Mouse (Mus musculus): ENCODE data around the gene Gm49333. TPM values are rescaled to one million over a fixed set of nuclear protein-coding genes. Genes with fewer than 3 reads are reported as not detected.

Gene Gm49333
- polyA plus RNA-seq, 1 experiment: not detected

DNA sequence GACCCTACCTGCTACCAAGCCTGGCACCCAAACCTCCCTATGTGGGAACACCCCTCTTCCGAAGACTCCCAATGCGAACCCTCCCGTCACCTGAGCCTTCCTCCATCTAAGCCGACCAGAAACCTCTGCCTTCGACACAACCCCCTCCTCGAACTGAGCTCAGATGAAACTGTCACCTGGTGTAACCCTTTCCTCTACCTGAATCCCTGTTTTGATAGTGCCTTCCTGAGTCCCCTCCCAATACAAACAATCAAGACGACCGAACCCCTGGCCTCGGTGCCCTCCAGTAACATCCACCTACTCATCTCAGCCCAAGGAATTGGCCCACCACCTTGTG is 9.0 kb downstream of the Gm49333 start:
- under 1% methylated on average over 9 of the region's 9 CpGs for WGBS
- DNase-seq: peak in 1 of 2 experiments; percentile 40
- H3K27ac ChIP-seq (ENCODE audit: insufficient read depth, low read length): peak overlapping the region; percentile 87; the same call in 1 of the 2 replicates
- H3K4me3 ChIP-seq (replicated peaks; ENCODE audit: insufficient read depth, low read depth, low read length): peak overlapping the region; percentile 91
- peaks cover 4% of the 10 kb centered on the region; the same call in 1 of the 2 replicates for H3K4me1 ChIP-seq (ENCODE audit: control insufficient read depth, insufficient read depth, low read length)
- TF ChIP-seq CTCF (IDR thresholded peaks at IDR 0.05; ENCODE audit: borderline replicate concordance, insufficient read depth, low read depth, low read length) (no peak), POLR2A (IDR thresholded peaks at IDR 0.05; ENCODE audit: borderline replicate concordance, insufficient read depth, low read length) (no peak)
- H3K27me3 ChIP-seq (ENCODE audit: control insufficient read depth, insufficient read depth, low read length): no peaks in the 10 kb centered on the region

DNA sequence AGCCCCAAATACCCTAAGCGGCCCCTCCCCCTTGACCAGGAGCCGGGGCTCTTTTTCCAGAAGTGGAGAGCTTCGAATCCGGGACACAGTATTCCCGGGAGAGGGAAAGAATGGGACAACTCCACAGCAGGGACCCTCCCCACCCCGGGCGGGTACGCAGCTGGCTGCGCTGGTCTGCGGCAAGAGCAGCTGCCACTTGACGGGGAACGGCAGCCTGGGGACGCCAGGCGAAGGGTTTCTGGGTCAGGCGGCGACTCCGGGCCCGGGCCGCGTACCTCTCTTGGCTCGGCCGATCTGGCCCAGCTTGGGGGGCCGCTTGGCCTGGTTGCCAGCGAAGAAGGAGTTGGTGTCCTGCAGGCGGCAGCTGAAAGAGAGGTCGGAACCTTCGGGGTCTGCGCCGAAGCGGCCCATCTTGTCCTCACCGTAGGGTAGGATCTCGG is 9.4 kb downstream of the Gm49333 start:
- WGBS: under 1% methylated on average over 32 of the region's 32 CpGs

GRCm38 (mm10) chr16:20621191-20621990 is 10.0 kb downstream of the Gm49333 start, which contains the start of gene Camk2n2:
Gene Camk2n2, minus strand, starts transcription at chr16:20621287.
- no peaks in the 10 kb centered on the region for H3K27me3 ChIP-seq (ENCODE audit: control insufficient read depth, insufficient read depth, low read length)
- DNase-seq: peak; percentile 87 to 88
- H3K4me1 ChIP-seq (ENCODE audit: control insufficient read depth, insufficient read depth, low read length): peaks cover 4% of the 10 kb centered on the region; the same call in 1 of the 2 replicates
- TF ChIP-seq POLR2A (IDR thresholded peaks at IDR 0.05; ENCODE audit: borderline replicate concordance, insufficient read depth, low read length): peak; percentile 32; the same call in 1 of the 2 replicates
- TF ChIP-seq CTCF (IDR thresholded peaks at IDR 0.05; ENCODE audit: borderline replicate concordance, insufficient read depth, low read depth, low read length): no peak
- WGBS: 1% methylated on average over 74 of the region's 92 CpGs
- peak within 1 kb of the TSS; percentile 91 for H3K4me3 ChIP-seq (replicated peaks; ENCODE audit: insufficient read depth, low read depth, low read length)
- H3K27ac ChIP-seq (ENCODE audit: insufficient read depth, low read length): peak within 1 kb of the TSS; percentile 87

More for the DNA sequence above, 9.4 kb downstream of the Gm49333 start:
- Histone ChIP-seq H3K4me1 (ENCODE audit: control insufficient read depth, insufficient read depth, low read length) (peaks cover 4% of the 10 kb centered on the region; the same call in 1 of the 2 replicates), H3K4me3 (replicated peaks; ENCODE audit: insufficient read depth, low read depth, low read length) (peak overlapping the region; percentile 91), H3K27me3 (ENCODE audit: control insufficient read depth, insufficient read depth, low read length) (no peaks in the 10 kb centered on the region), H3K27ac (ENCODE audit: insufficient read depth, low read length) (peak overlapping the region; percentile 87)
- TF ChIP-seq CTCF (IDR thresholded peaks at IDR 0.05; ENCODE audit: borderline replicate concordance, insufficient read depth, low read depth, low read length): no peak
- TF ChIP-seq POLR2A (IDR thresholded peaks at IDR 0.05; ENCODE audit: borderline replicate concordance, insufficient read depth, low read length): no peak
- no peak for DNase-seq

GRCm38 (mm10) chr16:20621991-20622685 is 10.7 kb downstream of the Gm49333 start:
- no peaks in the 10 kb centered on the region for H3K27me3 ChIP-seq (ENCODE audit: control insufficient read depth, insufficient read depth, low read length)
- H3K27ac ChIP-seq (ENCODE audit: insufficient read depth, low read length): peak overlapping the region; percentile 74
- H3K4me1 ChIP-seq (ENCODE audit: control insufficient read depth, insufficient read depth, low read length): peaks cover 4% of the 10 kb centered on the region; the same call in 1 of the 2 replicates
- under 1% methylated on average over 37 of the region's 37 CpGs for WGBS
- TF ChIP-seq CTCF (IDR thresholded peaks at IDR 0.05; ENCODE audit: borderline replicate concordance, insufficient read depth, low read depth, low read length) (no peak), POLR2A (IDR thresholded peaks at IDR 0.05; ENCODE audit: borderline replicate concordance, insufficient read depth, low read length) (no peak)
- peak; percentile 84 to 87 for DNase-seq
- H3K4me3 ChIP-seq (replicated peaks; ENCODE audit: insufficient read depth, low read depth, low read length): peak overlapping the region; percentile 79

DNA sequence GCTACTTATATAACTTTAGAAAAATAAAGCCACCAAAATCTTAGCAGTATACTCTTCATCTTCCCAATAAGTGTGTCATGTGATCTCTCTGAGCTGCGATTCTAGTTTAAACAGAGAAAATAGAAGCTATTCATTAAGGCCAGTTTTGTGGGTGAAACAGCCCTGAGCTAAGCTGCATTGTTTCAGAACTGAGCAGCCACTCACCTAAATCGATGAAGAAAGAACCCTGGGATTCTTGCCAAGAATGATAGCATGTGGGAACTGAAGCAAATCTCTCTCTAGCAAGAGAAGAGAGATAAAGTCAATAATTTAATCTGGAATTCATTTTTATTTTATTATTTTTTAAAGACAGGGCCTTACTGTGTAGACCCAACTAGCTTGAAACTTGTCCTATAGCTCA is 11.8 kb downstream of the Gm49333 start:
- DNase-seq: no peak
- TF ChIP-seq POLR2A (IDR thresholded peaks at IDR 0.05; ENCODE audit: borderline replicate concordance, insufficient read depth, low read length) (no peak), CTCF (IDR thresholded peaks at IDR 0.05; ENCODE audit: borderline replicate concordance, insufficient read depth, low read depth, low read length) (no peak)
- no peak overlapping the region for H3K27ac ChIP-seq (ENCODE audit: insufficient read depth, low read length)

DNA sequence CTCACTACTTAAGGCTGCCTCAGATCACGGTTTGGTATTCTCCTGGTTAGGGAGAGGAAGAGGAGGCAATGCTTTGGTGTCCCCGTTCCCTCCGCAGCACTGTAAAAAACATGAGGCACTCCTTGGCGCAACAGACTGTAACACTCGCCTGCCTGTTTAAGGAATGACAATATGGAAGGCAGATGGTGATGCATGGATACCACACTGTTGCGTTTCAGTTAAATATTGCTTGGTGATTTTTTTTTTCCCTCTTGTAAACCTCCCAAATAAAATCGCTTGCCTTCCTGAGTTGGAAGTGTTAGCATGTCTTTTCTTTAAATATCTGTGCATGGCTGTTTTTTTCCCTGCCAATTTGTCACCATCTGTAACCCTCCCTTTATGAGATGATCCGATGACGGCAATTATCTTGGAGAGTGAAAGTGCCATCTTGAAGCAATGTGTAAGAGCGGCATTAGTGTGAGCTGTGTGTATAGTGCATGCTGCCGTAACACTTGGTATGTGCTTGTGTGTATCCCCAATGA is 17.5 kb downstream of the Gm49333 start:
- TF ChIP-seq POLR2A (IDR thresholded peaks at IDR 0.05; ENCODE audit: borderline replicate concordance, insufficient read depth, low read length) (no peak), CTCF (IDR thresholded peaks at IDR 0.05; ENCODE audit: borderline replicate concordance, insufficient read depth, low read depth, low read length) (no peak)
- Histone ChIP-seq H3K27ac (ENCODE audit: insufficient read depth, low read length) (no peak overlapping the region; the same call in 1 of the 2 replicates), H3K27me3 (ENCODE audit: control insufficient read depth, insufficient read depth, low read length) (no peaks in the 10 kb centered on the region), H3K4me3 (replicated peaks; ENCODE audit: insufficient read depth, low read depth, low read length) (peak overlapping the region; percentile 4), H3K4me1 (ENCODE audit: control insufficient read depth, insufficient read depth, low read length) (peaks cover 12% of the 10 kb centered on the region)
- WGBS: 34% methylated on average over 11 of the region's 11 CpGs
- DNase-seq: no peak

More for the DNA sequence above, 11.8 kb downstream of the Gm49333 start:
- H3K4me1 ChIP-seq (ENCODE audit: control insufficient read depth, insufficient read depth, low read length): peaks cover 4% of the 10 kb centered on the region; the same call in 1 of the 2 replicates
- H3K27me3 ChIP-seq (ENCODE audit: control insufficient read depth, insufficient read depth, low read length): no peaks in the 10 kb centered on the region
- no peak overlapping the region for H3K4me3 ChIP-seq (replicated peaks; ENCODE audit: insufficient read depth, low read depth, low read length)
- 32% methylated on average over 2 of the region's 2 CpGs for WGBS
